8 mouse cellular contexts compared by ENCODE assay signal in genomic region chr15:60822101-60822802, GRCm38 (mm10). TPM values are rescaled to one million over a fixed set of nuclear protein-coding genes. Genes with fewer than 3 reads are reported as not detected.
DNase-seq lines count a peak whose midpoint lies in the region; ATAC-seq and TF ChIP-seq lines count a peak whose summit lies in the region.

No protein-coding gene starts in this region.

- H3K4me1 ChIP-seq in forebrain, embryonic 16.5 days (replicated peaks; ENCODE audit: control insufficient read depth, insufficient read depth, low read length): peaks cover 19% of the 10 kb centered on the region
- H3K4me1 ChIP-seq in hindbrain, postnatal 0 days (ENCODE audit: insufficient read depth, low read length): no peaks in the 10 kb centered on the region; the same call in 1 of the 2 replicates
- peaks cover 17% of the 10 kb centered on the region for H3K4me1 ChIP-seq in midbrain, embryonic 12.5 days
- peaks cover 11% of the 10 kb centered on the region; the same call in 1 of the 2 replicates for H3K4me1 ChIP-seq in stomach, embryonic 16.5 days (ENCODE audit: control insufficient read depth, insufficient read depth, low read length)

- no peaks in the 10 kb centered on the region for H3K36me3 ChIP-seq in forebrain, embryonic 16.5 days (ENCODE audit: control insufficient read depth, insufficient read depth)
- H3K36me3 ChIP-seq in hindbrain, postnatal 0 days (ENCODE audit: insufficient read depth, low read length): no peaks in the 10 kb centered on the region
- H3K36me3 ChIP-seq in midbrain, embryonic 12.5 days: no peaks in the 10 kb centered on the region
- 0 out of 2 replicates have a peak, but pooled peaks cover 4% of the 10 kb centered on the region for H3K36me3 ChIP-seq in stomach, embryonic 16.5 days (ENCODE audit: control insufficient read depth, insufficient read depth, low read length)

- peak overlapping the region; percentile 81 for H3K27ac ChIP-seq in forebrain, embryonic 16.5 days (ENCODE audit: low read length)
- H3K27ac ChIP-seq in hindbrain, postnatal 0 days: peak overlapping the region; percentile 65
- H3K27ac ChIP-seq in midbrain, embryonic 12.5 days (replicated peaks): peak overlapping the region; percentile 66
- peak overlapping the region; percentile 97 for H3K27ac ChIP-seq in stomach, embryonic 16.5 days (ENCODE audit: low read length)

- POLR2A ChIA-PET in Patski (lab: Charles Lee): interaction anchor here (0.8 to 2.1 kb wide), 2 partner anchors 19 to 29 kb away, joined by 3 to 7 read pairs; no protein-coding TSS in a partner anchor

- 3% methylated on average over 10 of the region's 10 CpGs for WGBS in forebrain, embryonic 16.5 days
- WGBS in hindbrain, postnatal 0 days: 4% methylated on average over 10 of the region's 10 CpGs
- WGBS in midbrain, embryonic 12.5 days: 2% methylated on average over 10 of the region's 10 CpGs
- 5% methylated on average over 10 of the region's 10 CpGs for WGBS in stomach, embryonic 16.5 days

- H3K4me3 ChIP-seq in forebrain, embryonic 16.5 days (replicated peaks; ENCODE audit: low read length): peak overlapping the region; percentile 76
- peak overlapping the region; percentile 82 for H3K4me3 ChIP-seq in hindbrain, postnatal 0 days (ENCODE audit: low read length)
- peak overlapping the region; percentile 62 for H3K4me3 ChIP-seq in midbrain, embryonic 12.5 days
- H3K4me3 ChIP-seq in stomach, embryonic 16.5 days (replicated peaks; ENCODE audit: low read length): peak overlapping the region; percentile 70

- in situ Hi-C loops in Patski (cut with MboI; ENCODE audit: low pct_unique_long_range_greater_than_20kb): loop anchor here (5.0 to 10.0 kb wide), 3 partner anchors 275 to 1427 kb away; no protein-coding TSS in a partner anchor

- CTCF ChIA-PET in Patski (lab: Charles Lee): interaction anchor here (1.1 to 2.2 kb wide), 4 partner anchors 29 to 129 kb away, joined by 3 to 9 read pairs (median 4); no protein-coding TSS in a partner anchor

- no peak for TF ChIP-seq CTCF in Patski (IDR thresholded peaks at IDR 0.05)
- no peak for TF ChIP-seq CTCF in hindbrain, postnatal 0 days (IDR thresholded peaks at IDR 0.05; ENCODE audit: low read depth)

- peak overlapping the region; percentile 73 for H3K9ac ChIP-seq in forebrain, embryonic 16.5 days (replicated peaks; ENCODE audit: low read depth, low read length)
- peak overlapping the region; percentile 65 for H3K9ac ChIP-seq in hindbrain, postnatal 0 days (replicated peaks; ENCODE audit: low read length)
- H3K9ac ChIP-seq in midbrain, embryonic 12.5 days (replicated peaks): peak overlapping the region; percentile 67
- peak overlapping the region; percentile 79 for H3K9ac ChIP-seq in stomach, embryonic 16.5 days (ENCODE audit: low read length)

- H3K9me3 ChIP-seq in forebrain, embryonic 16.5 days (ENCODE audit: control insufficient read depth, low read length): no peaks in the 10 kb centered on the region
- no peaks in the 10 kb centered on the region for H3K9me3 ChIP-seq in hindbrain, postnatal 0 days (ENCODE audit: low read length)
- no peaks in the 10 kb centered on the region for H3K9me3 ChIP-seq in midbrain, embryonic 12.5 days
- H3K9me3 ChIP-seq in stomach, embryonic 16.5 days (replicated peaks; ENCODE audit: control insufficient read depth, low read length): 0 out of 2 replicates have a peak, but pooled peaks cover 3% of the 10 kb centered on the region

- ATAC-seq in Patski: peak; percentile 18
- ATAC-seq in forebrain, embryonic 16.5 days: 0 out of 2 replicates have a peak, but pooled peaks have one; percentile 13
- 0 out of 2 replicates have a peak, but pooled peaks have one; percentile 19 for ATAC-seq in hindbrain, postnatal 0 days
- no peak for ATAC-seq in midbrain, embryonic 12.5 days (ENCODE audit: low FRiP score, low read depth)
- ATAC-seq in stomach, embryonic 16.5 days (ENCODE audit: insufficient read depth, low FRiP score): no peak

- H3K4me2 ChIP-seq in forebrain, embryonic 16.5 days (ENCODE audit: low read length): peak overlapping the region; percentile 100
- peak overlapping the region; percentile 100 for H3K4me2 ChIP-seq in hindbrain, postnatal 0 days (ENCODE audit: low read depth, low read length)
- peak overlapping the region; percentile 85 for H3K4me2 ChIP-seq in midbrain, embryonic 12.5 days (replicated peaks)
- peak overlapping the region; percentile 97 for H3K4me2 ChIP-seq in stomach, embryonic 16.5 days (ENCODE audit: low read depth, low read length)

- no peaks in the 10 kb centered on the region for H3K27me3 ChIP-seq in Patski
- no peaks in the 10 kb centered on the region for H3K27me3 ChIP-seq in forebrain, embryonic 16.5 days (replicated peaks; ENCODE audit: control insufficient read depth, insufficient read depth, low read length)
- no peaks in the 10 kb centered on the region for H3K27me3 ChIP-seq in hindbrain, postnatal 0 days (ENCODE audit: insufficient read depth, low read length)
- H3K27me3 ChIP-seq in midbrain, embryonic 12.5 days: peaks cover 17% of the 10 kb centered on the region
- no peaks in the 10 kb centered on the region for H3K27me3 ChIP-seq in stomach, embryonic 16.5 days (ENCODE audit: control insufficient read depth, insufficient read depth, low read length)

- intact Hi-C loops in left cerebral cortex, postnatal 25 days (cut with DNase I): loop anchor here (5.0 kb wide), 4 partner anchors 190 to 1435 kb away; no protein-coding TSS in a partner anchor

- no peak for DNase-seq in Patski (ENCODE audit: low read depth, low spot score)
- peak; percentile 40 for DNase-seq in adrenal gland, postnatal 36 days
- DNase-seq in hindbrain, postnatal 0 days (ENCODE audit: low spot score): peak; percentile 60
- DNase-seq in left cerebral cortex, postnatal 25 days (ENCODE audit: low spot score in 2 of 2): peak; percentile 21 to 28
- DNase-seq in gastrocnemius, adult 18-20 months (ENCODE audit: low spot score): no peak

RNA-seq across cellular contexts. Expression of gene Fam84b, which starts 31.3 kb away (rescaled TPM):
- 31.9 TPM for polyA plus RNA-seq in Patski (2021)
- 10 to 100 TPM; 13.1 to 15.4 TPM for total RNA-seq in adrenal gland, postnatal 36 days (2021)
- polyA plus RNA-seq in forebrain, embryonic 16.5 days (2015; fragmentation: Nextera tagmentation; extraction: Ambion mirVana): 11.5 and 13.9 TPM in 2 replicates
- 15.9 and 18.1 TPM in 2 replicates for total RNA-seq in hindbrain, postnatal 0 days (2014; rRNA removed)
- polyA plus RNA-seq in hindbrain, postnatal 0 days (2015; fragmentation: Nextera tagmentation; extraction: Ambion mirVana): 5.6 and 6.5 TPM in 2 replicates
- total RNA-seq in left cerebral cortex, postnatal 25 days (2021): 1 to 10 TPM; 6.5 to 7.3 TPM
- polyA plus RNA-seq in midbrain, embryonic 12.5 days (2016; fragmentation: Nextera tagmentation; extraction: Ambion mirVana): 8.2 and 9.5 TPM in 2 replicates
- polyA plus RNA-seq in stomach, embryonic 16.5 days (2015; fragmentation: Nextera tagmentation; extraction: Ambion mirVana): 23.2 and 24.7 TPM in 2 replicates
- total RNA-seq in gastrocnemius, adult 18-20 months (2021): 1 to 10 TPM; 1.2 to 2.3 TPM

Comparison
In these comparisons a context has a peak if more than half of its experiments do, and no peak if none do; other contexts are left out.
1. ATAC-seq: peak in Patski (single experiment), forebrain, embryonic 16.5 days (single experiment) and hindbrain, postnatal 0 days (single experiment); none in midbrain, embryonic 12.5 days (single experiment) and stomach, embryonic 16.5 days (single experiment).
2. DNase-seq: peak in adrenal gland, postnatal 36 days (2 of 2), hindbrain, postnatal 0 days (single experiment) and left cerebral cortex, postnatal 25 days (2 of 2); none in Patski (single experiment) and gastrocnemius, adult 18-20 months (single experiment).
3. Peak in every context shown above with its lines, with median percentiles within 50 percentile points of each other: H3K27ac ChIP-seq, H3K4me2 ChIP-seq, H3K4me3 ChIP-seq and H3K9ac ChIP-seq.